Mouse (Mus musculus): ENCODE results near the gene Nova2. TPM values are rescaled to one million over a fixed set of nuclear protein-coding genes. Genes with fewer than 3 reads are reported as not detected.
A peak's percentile ranks its signal among the peaks of the same experiment; 100 is the strongest.

Nova2 gene
- polyA plus RNA-seq, 1 experiment, result 0.06 TPM

DNA sequence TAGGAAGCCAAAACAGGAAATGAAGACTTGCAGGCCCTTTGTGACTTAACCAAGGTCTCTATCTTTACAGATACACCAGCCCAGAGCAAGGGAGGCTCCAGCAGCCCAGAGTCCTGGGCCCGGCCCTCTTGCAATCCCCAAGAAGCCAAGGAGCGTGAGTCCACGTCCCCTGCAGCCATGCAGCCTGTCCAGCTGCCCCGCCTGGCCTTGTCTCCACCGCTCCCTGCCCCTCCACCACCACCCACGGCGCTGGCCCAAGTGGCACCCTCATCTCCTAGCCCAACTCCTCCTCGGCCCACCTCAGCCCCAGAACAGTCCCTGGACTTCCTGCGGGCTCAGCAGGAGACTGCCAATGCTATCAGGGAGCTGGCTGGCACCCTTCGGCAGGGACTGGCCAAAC lies 74.7 kb downstream of the Nova2 start:
- Histone ChIP-seq H3ac (ENCODE audit: control insufficient read depth, insufficient read length) (no peak overlapping the region), H3K36me3 (ENCODE audit: control insufficient read depth, insufficient read depth) (no peaks in the 10 kb centered on the region), H3K4me3 (no peak overlapping the region), H3K79me2 (ENCODE audit: control insufficient read depth, insufficient read depth) (peaks cover 9% of the 10 kb centered on the region), H3K4me2 (ENCODE audit: low read depth) (no peak overlapping the region), H3K27me3 (ENCODE audit: control insufficient read depth, insufficient read depth, insufficient read length) (no peaks in the 10 kb centered on the region)
- no peak for TF ChIP-seq POLR2A (IDR thresholded peaks at IDR 0.05; ENCODE audit: insufficient read length, low read depth)
- TF ChIP-seq E2F4 (IDR thresholded peaks at IDR 0.05; ENCODE audit: insufficient read depth), result no peak
- no peak for TF ChIP-seq CEBPB (IDR thresholded peaks at IDR 0.05; ENCODE audit: insufficient read depth, poor library complexity, severe bottlenecking)

DNA sequence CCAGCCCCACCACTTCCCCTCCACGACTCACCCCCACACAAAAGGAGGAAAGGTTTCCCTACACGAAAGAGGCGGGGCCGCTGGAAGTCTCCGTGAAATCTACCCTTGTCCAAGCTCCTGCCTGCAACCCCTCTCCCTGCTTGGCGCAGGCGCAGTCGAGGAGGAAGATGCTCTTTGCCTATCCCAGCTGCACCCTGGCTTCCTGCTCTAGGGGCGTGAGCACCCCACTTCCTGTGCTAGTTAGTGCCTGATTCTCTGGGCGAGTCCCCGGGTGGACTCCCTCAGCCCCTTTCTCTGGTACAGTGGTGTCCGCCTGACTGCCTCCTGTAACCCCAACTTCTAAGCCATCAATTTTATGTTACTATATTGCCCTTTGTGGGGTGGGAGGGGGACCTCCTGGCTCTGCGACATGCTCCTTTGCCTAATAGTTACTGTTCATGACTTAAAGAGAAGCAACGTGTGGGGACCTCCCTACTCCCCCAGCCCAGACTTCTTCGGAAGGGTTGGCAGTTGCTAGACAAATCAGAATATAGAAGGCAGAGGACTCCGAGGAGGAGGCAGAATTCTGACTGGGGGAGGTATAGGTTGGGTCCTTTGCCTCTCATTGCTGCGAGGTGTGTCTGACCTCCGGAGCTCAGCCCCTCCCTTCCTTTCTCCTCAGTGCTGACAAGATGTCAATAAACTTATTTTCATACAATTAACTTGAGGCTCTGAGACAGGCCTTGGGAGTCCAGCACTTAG lies 75.5 kb downstream of the Nova2 start:
- no peak overlapping the region for H3K4me2 ChIP-seq (ENCODE audit: low read depth)
- H3K36me3 ChIP-seq (ENCODE audit: control insufficient read depth, insufficient read depth), result no peaks in the 10 kb centered on the region
- no peak overlapping the region for H3ac ChIP-seq (ENCODE audit: control insufficient read depth, insufficient read length)
- TF ChIP-seq USF1 (IDR thresholded peaks at IDR 0.05; ENCODE audit: low read depth) (no peak), SRF (IDR thresholded peaks at IDR 0.05; ENCODE audit: control insufficient read depth, insufficient read length, low read depth) (no peak), E2F4 (IDR thresholded peaks at IDR 0.05; ENCODE audit: insufficient read depth) (no peak), TCF12 (IDR thresholded peaks at IDR 0.05; ENCODE audit: insufficient read depth, poor library complexity, severe bottlenecking) (no peak), CEBPB (IDR thresholded peaks at IDR 0.05; ENCODE audit: insufficient read depth, poor library complexity, severe bottlenecking) (no peak), POLR2A (IDR thresholded peaks at IDR 0.05; ENCODE audit: insufficient read length, low read depth) (no peak), REST (IDR thresholded peaks at IDR 0.05; ENCODE audit: insufficient read depth, insufficient read length) (no peak), TCF3 (IDR thresholded peaks at IDR 0.05; ENCODE audit: insufficient read length, low read depth) (no peak), MAX (IDR thresholded peaks at IDR 0.05; ENCODE audit: low read depth) (no peak), MYOG (IDR thresholded peaks at IDR 0.05; ENCODE audit: control insufficient read depth in 1 of 3, insufficient read depth in 1 of 3, insufficient read length in 2 of 3, low read depth in 2 of 3) (no peak), MYOD1 (IDR thresholded peaks at IDR 0.05; ENCODE audit: control insufficient read depth in 1 of 3, insufficient read length in 2 of 3, low read depth in 2 of 3) (no peak), POLR2AphosphoS2 (IDR thresholded peaks at IDR 0.05; ENCODE audit: insufficient read length, low read depth) (no peak)
- peaks cover 17% of the 10 kb centered on the region for H3K79me2 ChIP-seq (ENCODE audit: control insufficient read depth, insufficient read depth)
- no peak overlapping the region for H3K4me3 ChIP-seq
- no peaks in the 10 kb centered on the region for H3K27me3 ChIP-seq (ENCODE audit: control insufficient read depth, insufficient read depth, insufficient read length)

DNA sequence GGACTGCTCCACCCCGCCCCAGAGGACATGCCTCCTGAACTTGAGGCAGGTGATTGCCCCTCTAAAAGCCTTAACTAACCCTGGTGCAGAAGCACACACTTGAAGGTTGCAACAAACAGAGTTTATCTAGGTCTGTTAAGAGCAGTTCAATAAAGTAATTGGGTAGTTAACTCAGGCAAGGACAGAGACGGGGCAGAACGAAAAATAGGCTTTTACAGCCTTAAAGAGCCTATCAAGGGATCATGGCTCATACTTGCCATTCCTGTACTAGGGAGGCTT lies 76.1 kb downstream of the Nova2 start:
- TF ChIP-seq MAX (IDR thresholded peaks at IDR 0.05; ENCODE audit: low read depth), result no peak
- no peak for TF ChIP-seq TCF3 (IDR thresholded peaks at IDR 0.05; ENCODE audit: insufficient read length, low read depth)
- TF ChIP-seq SRF (IDR thresholded peaks at IDR 0.05; ENCODE audit: control insufficient read depth, insufficient read length, low read depth), result no peak
- TF ChIP-seq TCF12 (IDR thresholded peaks at IDR 0.05; ENCODE audit: insufficient read depth, poor library complexity, severe bottlenecking), result no peak
- no peak for TF ChIP-seq USF1 (IDR thresholded peaks at IDR 0.05; ENCODE audit: low read depth)
- TF ChIP-seq POLR2A (IDR thresholded peaks at IDR 0.05; ENCODE audit: insufficient read length, low read depth), result no peak
- no peaks in the 10 kb centered on the region for H3K36me3 ChIP-seq (ENCODE audit: control insufficient read depth, insufficient read depth)
- H3K27me3 ChIP-seq (ENCODE audit: control insufficient read depth, insufficient read depth, insufficient read length), result no peaks in the 10 kb centered on the region
- no peak overlapping the region for H3ac ChIP-seq (ENCODE audit: control insufficient read depth, insufficient read length)
- no peak overlapping the region for H3K4me2 ChIP-seq (ENCODE audit: low read depth)
- peaks cover 17% of the 10 kb centered on the region for H3K79me2 ChIP-seq (ENCODE audit: control insufficient read depth, insufficient read depth)
- peak overlapping the region; percentile 37 for H3K4me3 ChIP-seq

DNA sequence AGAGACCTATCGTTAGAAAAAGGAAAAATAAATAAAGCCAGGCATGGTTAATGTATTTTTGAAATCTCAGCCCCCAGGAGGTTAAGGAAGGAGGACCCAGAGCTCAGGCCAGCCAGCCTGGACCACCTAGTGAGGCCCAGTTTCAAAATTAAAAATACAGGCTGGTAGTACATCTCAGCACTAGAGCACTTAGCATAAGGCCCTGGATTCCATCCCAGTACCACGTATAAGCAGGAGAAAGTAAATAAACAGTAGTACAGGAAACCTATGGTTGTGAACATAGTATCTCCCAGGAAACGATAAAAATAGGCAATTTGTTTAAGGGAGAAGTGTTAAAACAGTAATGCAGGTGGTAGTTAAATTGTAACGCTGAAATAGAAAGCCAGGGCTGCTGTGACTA lies 76.4 kb downstream of the Nova2 start:
- no peaks in the 10 kb centered on the region for H3K27me3 ChIP-seq (ENCODE audit: control insufficient read depth, insufficient read depth, insufficient read length)
- TF ChIP-seq SRF (IDR thresholded peaks at IDR 0.05; ENCODE audit: control insufficient read depth, insufficient read length, low read depth) (no peak), E2F4 (IDR thresholded peaks at IDR 0.05; ENCODE audit: insufficient read depth) (no peak), TCF12 (IDR thresholded peaks at IDR 0.05; ENCODE audit: insufficient read depth, poor library complexity, severe bottlenecking) (no peak), POLR2AphosphoS2 (IDR thresholded peaks at IDR 0.05; ENCODE audit: insufficient read length, low read depth) (no peak), CEBPB (IDR thresholded peaks at IDR 0.05; ENCODE audit: insufficient read depth, poor library complexity, severe bottlenecking) (no peak), POLR2A (IDR thresholded peaks at IDR 0.05; ENCODE audit: insufficient read length, low read depth) (no peak), MYOD1 (IDR thresholded peaks at IDR 0.05; ENCODE audit: control insufficient read depth in 1 of 3, insufficient read length in 2 of 3, low read depth in 2 of 3) (no peak), USF1 (IDR thresholded peaks at IDR 0.05; ENCODE audit: low read depth) (no peak), TCF3 (IDR thresholded peaks at IDR 0.05; ENCODE audit: insufficient read length, low read depth) (no peak), MAX (IDR thresholded peaks at IDR 0.05; ENCODE audit: low read depth) (no peak), MYOG (IDR thresholded peaks at IDR 0.05; ENCODE audit: control insufficient read depth in 1 of 3, insufficient read depth in 1 of 3, insufficient read length in 2 of 3, low read depth in 2 of 3) (no peak), REST (IDR thresholded peaks at IDR 0.05; ENCODE audit: insufficient read depth, insufficient read length) (no peak)
- H3K79me2 ChIP-seq (ENCODE audit: control insufficient read depth, insufficient read depth), result peaks cover 17% of the 10 kb centered on the region
- no peak overlapping the region for H3ac ChIP-seq (ENCODE audit: control insufficient read depth, insufficient read length)
- no peaks in the 10 kb centered on the region for H3K36me3 ChIP-seq (ENCODE audit: control insufficient read depth, insufficient read depth)
- peak overlapping the region; percentile 78 for H3K4me2 ChIP-seq (ENCODE audit: low read depth)
- peak overlapping the region; percentile 37 for H3K4me3 ChIP-seq

DNA sequence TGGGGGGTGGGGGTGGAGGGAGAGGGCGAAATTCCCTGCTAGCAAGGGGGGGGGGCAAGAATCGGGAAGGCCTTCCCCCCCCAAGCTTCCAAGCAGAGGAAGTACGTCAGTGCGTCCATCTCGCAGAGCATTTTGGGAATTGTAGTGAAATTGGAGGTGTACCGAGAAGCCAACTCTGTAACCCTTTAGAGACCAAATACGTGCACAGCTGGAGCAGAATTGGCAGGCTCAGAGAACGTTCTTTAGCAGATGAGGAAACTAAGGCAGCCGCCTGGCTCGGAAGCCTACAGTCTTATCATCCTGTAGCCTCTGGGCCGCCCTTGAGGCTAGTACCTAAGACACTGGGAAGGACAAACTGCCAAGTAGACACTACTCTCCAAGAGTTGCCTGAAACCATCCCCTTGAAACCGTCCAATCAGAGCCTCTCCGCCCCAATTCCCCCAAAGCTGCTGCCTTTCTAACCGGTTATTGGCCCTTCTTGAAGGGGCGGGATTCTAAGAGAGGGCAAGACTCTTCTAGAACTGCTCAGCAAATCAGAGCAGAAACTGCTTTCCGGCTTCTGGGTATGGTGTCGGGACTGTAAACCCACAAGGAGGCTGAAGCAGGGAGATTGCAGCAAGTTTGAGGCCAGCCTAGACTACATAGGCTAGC lies 77.3 kb downstream of the Nova2 start:
- Histone ChIP-seq H3K4me2 (ENCODE audit: low read depth) (peak overlapping the region; percentile 91), H3K36me3 (ENCODE audit: control insufficient read depth, insufficient read depth) (no peaks in the 10 kb centered on the region), H3ac (ENCODE audit: control insufficient read depth, insufficient read length) (no peak overlapping the region), H3K4me3 (peak overlapping the region; percentile 37), H3K27me3 (ENCODE audit: control insufficient read depth, insufficient read depth, insufficient read length) (no peaks in the 10 kb centered on the region), H3K79me2 (ENCODE audit: control insufficient read depth, insufficient read depth) (peaks cover 17% of the 10 kb centered on the region)
- peak; percentile 60 for TF ChIP-seq POLR2A (IDR thresholded peaks at IDR 0.05; ENCODE audit: insufficient read length, low read depth)
- no peak for TF ChIP-seq CEBPB (IDR thresholded peaks at IDR 0.05; ENCODE audit: insufficient read depth, poor library complexity, severe bottlenecking)
